Mouse (Mus musculus) limb, embryonic 13.5 days (tissue): ENCODE data around the gene Inhbe. TPM values are rescaled to one million over a fixed set of nuclear protein-coding genes. Genes with fewer than 3 reads are reported as not detected.

Experiments used
- ATAC-seq: fragments of 200-750 bp; cut with Nextera tagmentation; 2 replicates; pipeline ENCODE4 v1.8.0; 2017; ENCODE audit warnings: low read depth, moderate number of reproducible peaks, moderate TSS enrichment; ENCODE audit not compliant: low FRiP score
- H3K27ac ChIP-seq: fragments of 300-500 bp; sonication (generic); 2 replicates; pipeline ENCODE4 v1.5.1; 2015; ENCODE audit warnings: inconsistent platforms, mild to moderate bottlenecking, moderate library complexity
- H3K27me3 ChIP-seq: fragments of 300-500 bp; sonication (generic); 2 replicates; pipeline ENCODE4 v1.6.1; 2015; ENCODE audit warnings: mild to moderate bottlenecking, inconsistent platforms
- H3K36me3 ChIP-seq: fragments of 300-500 bp; sonication (generic); 2 replicates; pipeline ENCODE4 v1.6.1; 2015; ENCODE audit warnings: inconsistent platforms, mild to moderate bottlenecking, moderate library complexity
- H3K4me1 ChIP-seq: fragments of 300-500 bp; sonication (generic); 2 replicates; pipeline ENCODE4 v1.6.1; 2015; ENCODE audit warnings: inconsistent platforms
- H3K4me2 ChIP-seq: fragments of 300-500 bp; sonication (generic); replicated peaks from 2 replicates; pipeline ENCODE4 v1.6.1; 2015; ENCODE audit warnings: inconsistent platforms, mild to moderate bottlenecking, moderate library complexity
- H3K4me3 ChIP-seq: fragments of 300-500 bp; sonication (generic); 2 replicates; pipeline ENCODE4 v1.5.1; 2015; ENCODE audit warnings: moderate library complexity, mild to moderate bottlenecking, inconsistent platforms
- H3K9ac ChIP-seq: fragments of 300-500 bp; sonication (generic); 2 replicates; pipeline ENCODE4 v1.6.1; 2015; ENCODE audit warnings: mild to moderate bottlenecking, inconsistent platforms
- H3K9me3 ChIP-seq: fragments of 300-500 bp; sonication (generic); 2 replicates; pipeline ENCODE4 v1.6.1; 2016; ENCODE audit warnings: inconsistent platforms
- WGBS: fragments of 180-500 bp; shearing (Covaris S2); methylation state at CpG from one replicate; pipeline ENCODE4 v1.1.7; 2015; 5-methylcytosine and 5-hydroxymethylcytosine counted together
- polyA plus RNA-seq: library from polyadenylated mRNA; unstranded; fragments of >200 nt; fragmentation: Nextera tagmentation; extraction: Ambion mirVana; gene quantifications from 2 replicates; pipeline ENCODE4 v1.2.1, GENCODE M21; 2015

Inhbe gene
- polyA plus RNA-seq, 1 experiment from 2014 or later: 0.05 TPM

DNA sequence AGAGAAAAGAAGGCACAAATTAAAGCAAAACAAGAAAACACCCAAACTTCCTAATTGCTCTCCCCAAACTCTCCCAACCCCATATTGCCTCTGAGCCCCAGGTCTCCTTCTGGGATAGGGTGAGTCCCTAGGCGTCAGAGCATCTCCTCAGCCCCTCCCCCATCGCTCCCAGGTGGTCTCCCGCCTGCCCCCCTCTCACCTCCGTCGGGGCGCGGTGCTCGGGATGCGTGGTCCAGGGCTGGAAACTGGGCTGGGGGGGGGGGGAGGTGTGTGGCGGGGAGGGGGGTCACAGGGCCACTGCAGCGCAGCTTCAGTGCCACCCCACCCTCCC, 12.9 kb downstream of the Inhbe start:
- WGBS: 0% methylated on average over 9 of the region's 11 CpGs
- peak overlapping the region; percentile 57 for H3K4me3 ChIP-seq
- H3K9ac ChIP-seq: peak overlapping the region; percentile 63
- H3K27ac ChIP-seq: peak overlapping the region; percentile 87
- peaks cover 29% of the 10 kb centered on the region for H3K4me1 ChIP-seq
- H3K4me2 ChIP-seq: peak overlapping the region; percentile 75
- ATAC-seq: no peak
- H3K27me3 ChIP-seq: no peaks in the 10 kb centered on the region
- peaks cover 17% of the 10 kb centered on the region for H3K36me3 ChIP-seq
- H3K9me3 ChIP-seq: no peaks in the 10 kb centered on the region

DNA sequence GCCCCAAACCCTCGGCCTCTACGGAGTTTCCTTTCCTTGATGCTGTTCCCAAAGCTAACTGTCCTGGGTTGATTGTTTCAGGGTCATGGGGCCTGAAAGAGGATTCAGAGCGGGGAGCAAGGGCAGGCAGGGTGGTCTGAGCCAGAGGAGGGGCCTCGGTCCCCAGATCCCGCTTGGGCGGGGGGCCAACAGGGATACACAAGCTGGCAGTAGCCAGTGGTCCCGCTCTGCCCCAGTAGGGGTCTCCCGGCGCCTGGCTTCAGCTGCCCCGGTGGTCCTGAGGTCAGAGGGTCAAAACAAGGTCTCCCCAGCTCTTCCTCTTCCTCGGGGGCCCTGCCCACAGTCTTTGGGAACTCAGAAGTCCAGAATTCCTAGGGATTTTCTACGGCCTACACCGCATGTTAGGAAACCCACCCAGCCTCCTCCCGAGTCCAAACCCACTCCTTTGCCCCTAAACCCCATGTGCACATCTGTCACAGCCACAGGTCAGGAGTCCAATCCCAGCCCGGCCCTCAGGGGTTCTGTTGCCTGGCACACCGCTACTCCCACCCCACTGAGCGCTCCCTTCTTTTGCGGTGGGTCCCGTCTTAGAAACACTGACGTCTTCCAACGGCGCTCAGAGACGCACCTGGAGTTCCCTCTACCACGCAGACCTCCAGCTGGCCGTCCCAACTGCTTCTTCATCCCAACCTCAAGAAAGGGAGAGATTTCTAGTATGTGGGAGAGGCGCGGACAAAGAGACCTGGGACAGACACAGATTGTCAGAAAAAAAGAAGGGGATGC, 13.4 kb downstream of the Inhbe start:
- peaks cover 29% of the 10 kb centered on the region for H3K4me1 ChIP-seq
- H3K4me2 ChIP-seq: peak overlapping the region; percentile 75
- no peaks in the 10 kb centered on the region for H3K9me3 ChIP-seq
- peak overlapping the region; percentile 87 for H3K27ac ChIP-seq
- H3K36me3 ChIP-seq: peaks cover 23% of the 10 kb centered on the region
- no peaks in the 10 kb centered on the region for H3K27me3 ChIP-seq
- peak overlapping the region; percentile 57 for H3K4me3 ChIP-seq
- 1% methylated on average over 27 of the region's 27 CpGs for WGBS
- peak overlapping the region; percentile 63 for H3K9ac ChIP-seq
- no peak for ATAC-seq

DNA sequence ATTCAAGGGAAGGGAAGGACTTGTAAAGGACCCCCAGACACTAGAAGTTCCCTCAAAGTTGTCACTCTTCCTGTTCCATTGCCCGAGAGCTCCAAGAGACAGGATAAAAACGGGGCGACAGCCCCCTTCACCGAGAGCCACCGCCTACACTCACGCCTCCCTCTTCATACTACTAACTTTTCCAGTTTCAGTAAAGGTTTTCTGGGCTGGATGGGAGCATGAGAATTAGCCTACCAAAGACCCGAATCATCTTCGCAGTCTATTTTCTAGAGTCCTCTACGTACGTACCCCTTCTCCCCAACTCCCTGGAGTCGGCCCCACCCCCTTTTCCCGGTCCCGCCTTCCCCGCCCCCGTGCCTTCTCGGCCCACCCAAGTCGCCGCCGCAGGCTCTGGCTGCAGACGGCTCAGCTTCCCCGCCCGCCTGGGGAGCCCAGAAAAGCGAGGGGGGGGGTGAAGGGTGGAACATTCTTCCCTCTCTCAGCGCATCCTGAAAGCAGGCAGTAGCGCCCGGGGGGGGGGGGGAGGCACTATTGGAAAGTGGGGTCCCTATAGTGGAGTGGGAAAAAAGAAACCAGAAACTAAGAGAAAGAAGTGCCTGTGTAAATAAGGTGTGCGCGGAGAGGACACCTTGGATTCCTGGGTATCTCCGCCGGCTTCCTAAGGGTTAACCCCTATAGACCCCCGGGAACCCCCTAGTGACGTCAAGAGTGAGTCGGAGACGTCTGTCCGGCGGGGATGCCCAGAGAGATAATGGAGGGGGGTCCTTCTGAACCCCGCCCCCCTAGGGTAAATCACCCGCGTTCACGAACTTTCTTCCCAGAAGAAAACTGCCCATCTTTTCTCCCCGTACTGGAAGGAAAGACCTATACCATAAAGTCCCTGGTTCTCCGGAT, 14.3 kb downstream of the Inhbe start:
- peak; percentile 39 for ATAC-seq
- Histone ChIP-seq H3K27me3 (no peaks in the 10 kb centered on the region), H3K27ac (peak overlapping the region; percentile 87), H3K9ac (peak overlapping the region; percentile 63), H3K9me3 (no peaks in the 10 kb centered on the region), H3K4me1 (peaks cover 29% of the 10 kb centered on the region), H3K4me3 (peak overlapping the region; percentile 57), H3K4me2 (peak overlapping the region; percentile 75), H3K36me3 (peaks cover 23% of the 10 kb centered on the region)
- under 1% methylated on average over 41 of the region's 42 CpGs for WGBS

DNA sequence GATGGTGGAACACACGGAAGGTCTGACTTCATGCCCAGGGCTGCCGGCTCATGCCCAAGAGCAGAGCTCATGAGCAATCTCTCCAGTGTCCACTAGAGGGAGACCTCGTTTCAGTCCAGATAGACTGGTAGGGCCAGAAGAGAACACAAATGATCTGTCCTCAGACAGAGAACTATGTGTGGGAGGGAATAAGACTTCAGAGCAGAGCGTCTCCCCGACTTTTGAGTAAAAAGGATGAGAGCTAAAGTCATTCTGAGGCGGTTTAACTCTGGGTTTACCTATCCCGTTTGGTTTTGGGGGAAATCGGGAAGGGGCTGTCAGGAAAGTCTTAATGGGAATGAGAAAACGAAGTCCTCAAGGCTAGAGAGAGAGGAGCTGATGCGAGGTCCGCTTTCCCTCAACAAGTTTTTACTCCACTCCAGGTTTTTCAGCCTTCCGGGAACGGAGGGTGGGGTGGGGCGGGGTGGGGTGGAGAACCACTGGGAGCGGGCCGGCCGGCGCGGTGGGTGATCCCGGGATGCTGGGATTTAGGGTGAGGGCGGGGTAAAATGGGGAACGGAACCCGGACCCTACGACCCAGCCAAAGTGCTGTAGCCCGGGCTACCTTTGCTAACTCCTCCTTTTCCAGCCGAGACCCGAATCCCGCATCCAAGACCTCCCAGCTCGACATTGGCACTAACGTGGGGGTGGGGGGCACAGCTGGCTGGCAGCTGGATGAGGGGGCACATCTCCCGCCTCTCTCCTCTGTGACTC, 15.1 kb downstream of the Inhbe start:
- Histone ChIP-seq H3K9ac (peak overlapping the region; percentile 63), H3K4me2 (peak overlapping the region; percentile 75), H3K27me3 (no peaks in the 10 kb centered on the region), H3K36me3 (peaks cover 31% of the 10 kb centered on the region), H3K9me3 (no peaks in the 10 kb centered on the region), H3K4me1 (peaks cover 29% of the 10 kb centered on the region), H3K27ac (peak overlapping the region; percentile 87), H3K4me3 (peak overlapping the region; percentile 57)
- WGBS: under 1% methylated on average over 31 of the region's 31 CpGs
- ATAC-seq: peak; percentile 63

DNA sequence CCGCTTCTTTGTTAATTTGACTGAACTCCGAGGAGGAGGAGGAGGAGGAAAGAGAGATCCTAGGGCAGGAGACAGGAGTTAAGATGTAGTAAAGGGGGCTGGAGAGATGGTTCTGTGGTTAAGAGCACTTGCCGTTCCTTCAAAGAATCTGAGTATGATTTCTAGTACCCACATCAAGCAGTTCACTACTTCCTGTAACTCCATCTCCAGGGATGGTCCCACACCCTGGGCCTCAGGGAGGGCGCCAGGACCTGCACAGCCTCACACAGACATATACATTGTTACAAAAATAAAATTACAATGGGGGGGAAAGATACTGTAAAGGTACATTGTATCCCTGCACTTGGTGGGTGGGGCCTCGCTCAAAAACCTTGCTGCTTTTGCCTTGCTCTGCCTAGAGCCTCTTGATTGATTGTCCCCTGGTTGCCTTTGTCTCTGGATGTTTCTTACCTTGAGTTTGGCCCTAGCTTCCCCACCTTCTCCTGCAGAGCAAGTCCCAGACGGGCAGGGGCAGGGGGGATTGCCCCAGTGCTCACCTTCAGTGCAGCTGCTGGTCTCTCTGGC, 16.6 kb downstream of the Inhbe start:
- H3K9ac ChIP-seq: no peak overlapping the region
- ATAC-seq: no peak
- H3K36me3 ChIP-seq: peaks cover 44% of the 10 kb centered on the region
- H3K4me1 ChIP-seq: peaks cover 29% of the 10 kb centered on the region
- H3K27ac ChIP-seq: no peak overlapping the region
- H3K4me3 ChIP-seq: no peak overlapping the region
- no peaks in the 10 kb centered on the region for H3K27me3 ChIP-seq
- 78% methylated on average over 6 of the region's 6 CpGs for WGBS
- no peaks in the 10 kb centered on the region for H3K9me3 ChIP-seq
- H3K4me2 ChIP-seq: no peak overlapping the region

DNA sequence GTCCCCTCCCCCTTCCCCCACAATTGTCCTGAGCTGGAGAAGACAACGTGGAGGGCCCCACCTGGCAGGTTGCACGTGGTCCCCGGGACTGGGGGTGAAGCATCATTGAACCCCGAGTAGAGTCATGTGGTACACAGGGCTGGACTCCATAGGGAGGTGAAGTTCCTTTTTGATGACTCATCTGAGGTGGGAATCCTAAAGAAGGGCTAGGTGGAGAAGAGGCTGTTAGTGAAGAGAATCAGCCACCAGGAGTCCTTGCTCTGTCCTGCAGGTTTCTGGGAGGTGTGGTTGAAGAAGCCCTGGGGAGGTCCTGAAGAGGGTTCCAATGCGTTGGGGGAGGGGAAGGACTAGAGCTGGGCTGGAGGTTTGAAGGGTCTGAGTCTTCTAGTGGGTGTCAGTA, 17.3 kb downstream of the Inhbe start:
- peaks cover 51% of the 10 kb centered on the region for H3K36me3 ChIP-seq
- no peaks in the 10 kb centered on the region for H3K9me3 ChIP-seq
- no peak overlapping the region for H3K4me2 ChIP-seq
- ATAC-seq: no peak
- no peaks in the 10 kb centered on the region for H3K27me3 ChIP-seq
- 70% methylated on average over 5 of the region's 5 CpGs for WGBS
- no peak overlapping the region for H3K9ac ChIP-seq
- H3K4me3 ChIP-seq: no peak overlapping the region
- H3K4me1 ChIP-seq: peaks cover 25% of the 10 kb centered on the region
- no peak overlapping the region for H3K27ac ChIP-seq

DNA sequence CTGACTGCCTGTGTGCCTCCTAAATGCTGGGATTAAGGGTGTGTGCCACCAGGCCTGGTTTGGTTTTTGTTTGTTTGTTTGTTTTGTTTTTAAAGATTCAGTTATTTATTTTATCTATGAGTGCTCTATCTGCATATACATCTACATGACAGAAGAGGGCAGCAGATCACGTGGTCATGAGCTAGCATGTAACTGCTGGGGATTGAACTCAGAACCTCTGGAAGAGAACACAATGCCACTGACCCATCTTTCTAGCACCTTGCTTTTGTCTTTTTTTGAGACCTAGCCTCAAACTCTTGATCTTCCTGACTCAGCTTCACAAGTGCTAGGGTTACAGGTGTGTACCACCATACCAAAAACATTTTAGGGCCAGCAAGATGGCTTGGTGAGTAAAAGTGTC, 18.9 kb downstream of the Inhbe start:
- Histone ChIP-seq H3K4me3 (no peak overlapping the region), H3K9me3 (no peaks in the 10 kb centered on the region), H3K9ac (no peak overlapping the region), H3K27me3 (0 out of 2 replicates have a peak, but pooled peaks cover 5% of the 10 kb centered on the region), H3K36me3 (peaks cover 68% of the 10 kb centered on the region), H3K4me1 (peaks cover 13% of the 10 kb centered on the region), H3K4me2 (no peak overlapping the region), H3K27ac (no peak overlapping the region)
- WGBS: 76% methylated on average over 1 of the region's 1 CpGs
- no peak for ATAC-seq

DNA sequence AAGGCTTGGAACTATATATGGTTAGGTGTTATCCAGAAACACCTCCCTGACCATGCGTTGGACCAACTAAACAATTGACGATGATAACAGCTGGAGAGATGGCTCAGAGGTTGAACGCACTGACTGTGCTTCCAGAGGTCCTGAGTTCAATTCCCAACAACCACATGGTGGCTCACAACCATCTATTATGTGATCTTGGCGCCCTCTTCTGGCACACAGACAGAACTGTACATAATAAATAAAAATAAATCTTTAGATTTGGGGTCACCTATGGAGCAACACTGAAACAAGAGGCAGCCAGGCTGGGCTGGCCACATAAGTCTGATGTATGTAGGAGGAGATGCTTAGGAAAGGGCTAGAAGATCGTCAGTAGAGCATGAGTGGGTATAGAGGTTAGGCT, 21.1 kb downstream of the Inhbe start:
- no peaks in the 10 kb centered on the region for H3K9me3 ChIP-seq
- H3K27me3 ChIP-seq: peaks cover 16% of the 10 kb centered on the region
- H3K4me3 ChIP-seq: no peak overlapping the region
- H3K9ac ChIP-seq: no peak overlapping the region
- no peak overlapping the region for H3K4me2 ChIP-seq
- no peak for ATAC-seq
- no peak overlapping the region for H3K27ac ChIP-seq
- 75% methylated on average over 5 of the region's 5 CpGs for WGBS
- peaks cover 72% of the 10 kb centered on the region for H3K36me3 ChIP-seq
- peaks cover 3% of the 10 kb centered on the region; the same call in 1 of the 2 replicates for H3K4me1 ChIP-seq

DNA sequence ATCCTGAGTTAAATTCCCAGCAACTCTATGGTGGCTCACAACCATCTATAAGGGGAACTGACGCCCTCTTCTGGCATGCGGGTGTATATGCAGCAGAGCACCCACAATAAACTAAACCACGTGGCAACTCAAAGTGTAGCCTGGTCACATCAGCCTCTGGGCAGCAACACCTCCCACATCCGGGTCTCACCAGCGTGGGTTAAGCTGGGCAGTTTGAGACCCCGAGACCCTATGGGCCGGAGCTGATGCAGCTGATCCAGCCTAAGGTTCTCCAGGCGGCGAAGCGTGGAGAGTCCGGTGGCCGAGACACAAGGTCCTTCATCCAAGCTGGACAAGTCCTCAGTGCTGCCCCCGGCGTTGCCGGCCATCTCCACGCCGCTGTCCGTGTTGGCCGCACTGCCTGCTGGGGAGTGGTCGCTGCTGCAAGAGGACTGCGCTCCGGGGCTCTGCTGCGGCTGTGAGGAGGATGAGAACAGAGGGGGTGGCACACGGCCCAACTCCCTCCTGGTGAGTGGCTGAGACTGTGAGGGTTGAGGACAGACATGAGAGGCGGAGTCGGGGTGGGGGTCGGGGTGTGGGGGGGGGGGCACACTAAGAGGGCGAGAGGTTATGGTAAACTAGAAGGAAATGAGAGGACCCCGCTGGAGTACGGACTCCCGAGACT, 21.9 kb downstream of the Inhbe start:
- Histone ChIP-seq H3K4me1 (no peaks in the 10 kb centered on the region), H3K9me3 (no peaks in the 10 kb centered on the region), H3K4me3 (no peak overlapping the region), H3K27me3 (peaks cover 24% of the 10 kb centered on the region), H3K4me2 (0 out of 2 replicates have a peak overlapping the region, but pooled peaks have one; percentile 16), H3K9ac (no peak overlapping the region), H3K36me3 (peaks cover 65% of the 10 kb centered on the region), H3K27ac (no peak overlapping the region)
- WGBS: 43% methylated on average over 31 of the region's 31 CpGs
- no peak for ATAC-seq

DNA sequence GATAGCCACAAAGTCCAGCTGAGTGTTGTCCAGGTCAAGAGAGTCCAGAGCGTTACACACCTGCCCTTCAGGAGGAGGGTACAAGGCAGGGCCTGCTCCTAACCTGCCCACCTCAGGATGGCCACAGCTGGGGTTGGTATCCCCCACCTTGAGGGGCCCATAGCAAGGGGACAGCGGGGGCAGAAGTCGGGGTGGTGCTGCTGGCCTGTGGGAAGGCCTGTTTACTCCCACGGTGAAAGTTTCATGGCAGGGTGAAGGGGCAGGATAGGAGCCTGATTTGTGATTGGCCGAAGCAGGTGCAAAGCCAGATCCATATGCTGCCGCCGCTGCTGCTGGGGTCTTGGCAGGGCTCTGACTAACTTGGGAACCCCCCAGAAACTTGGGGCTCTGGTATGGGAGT, 24.0 kb downstream of the Inhbe start:
- Histone ChIP-seq H3K36me3 (peaks cover 48% of the 10 kb centered on the region), H3K9ac (no peak overlapping the region), H3K27me3 (peaks cover 45% of the 10 kb centered on the region), H3K4me1 (peaks cover 16% of the 10 kb centered on the region), H3K27ac (no peak overlapping the region), H3K4me3 (no peak overlapping the region), H3K4me2 (no peak overlapping the region), H3K9me3 (no peaks in the 10 kb centered on the region)
- 82% methylated on average over 7 of the region's 7 CpGs for WGBS
- no peak for ATAC-seq

DNA sequence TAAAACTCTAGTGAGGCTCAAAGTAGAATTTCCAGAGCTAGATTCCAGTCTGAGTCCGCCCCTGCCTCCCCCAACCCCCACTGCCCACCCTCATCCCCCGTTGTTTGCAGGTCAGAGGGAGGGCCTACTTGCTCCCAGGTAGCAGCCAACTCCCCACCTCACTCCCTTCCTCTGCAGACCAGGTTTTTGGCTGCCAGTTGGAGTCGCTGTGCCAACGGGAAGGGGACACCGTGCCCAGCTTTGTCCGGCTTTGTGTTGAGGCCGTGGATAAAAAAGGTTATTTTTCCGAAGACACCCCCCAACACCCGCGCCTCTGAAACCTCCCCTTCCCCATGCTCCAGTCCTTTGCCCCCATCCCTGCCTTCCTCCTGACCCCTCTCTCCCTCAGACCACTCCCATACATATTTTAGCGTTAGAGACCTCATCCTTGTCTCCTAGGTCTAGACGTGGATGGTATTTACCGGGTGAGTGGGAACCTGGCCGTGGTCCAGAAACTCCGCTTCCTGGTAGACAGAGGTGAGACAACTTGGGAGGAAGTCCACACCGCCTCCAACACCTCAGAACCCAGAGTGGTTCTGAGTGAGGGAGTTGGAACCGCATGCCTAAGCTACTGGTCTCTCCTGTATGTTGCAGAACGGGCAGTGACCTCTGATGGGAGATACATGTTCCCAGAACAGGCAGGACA, 26.6 kb downstream of the Inhbe start:
- Histone ChIP-seq H3K9ac (no peak overlapping the region), H3K36me3 (peaks cover 27% of the 10 kb centered on the region), H3K27me3 (peaks cover 59% of the 10 kb centered on the region), H3K27ac (no peak overlapping the region), H3K4me2 (peak overlapping the region; percentile 96; the same call in 1 of the 2 replicates), H3K4me1 (peaks cover 16% of the 10 kb centered on the region), H3K9me3 (no peaks in the 10 kb centered on the region), H3K4me3 (peak overlapping the region; percentile 56; the same call in 1 of the 2 replicates)
- no peak for ATAC-seq
- 47% methylated on average over 18 of the region's 18 CpGs for WGBS
